Mouse (Mus musculus) MEL (cell line): ENCODE measurements at regions not wholly inside any gene's neighbourhood (a gene's known extent, or its start where the extent isn't known, plus 50 kb on each side); places are given as distances from the start of the nearest gene placed in this dataset.

Experiments used
- DNase-seq: peaks from one replicate; pipeline ENCODE4 v3.0.0; 2011; ENCODE audit warnings: low read depth, low spot score
- H3K27ac ChIP-seq: 2 replicates; pipeline ENCODE4 v1.5.1; 2012; ENCODE audit warnings: low read depth, mild to moderate bottlenecking, control low read depth, low read length, moderate library complexity; ENCODE audit not compliant: control insufficient read depth
- H3K27me3 ChIP-seq, 2 experiments: fragments of 150-350 bp in 1 of 2; sonication (generic) in 1 of 2; 2 replicates each; pipeline ENCODE4 v1.6.1; 2012; ENCODE audit warnings: low read length in 2 of 2, mild to moderate bottlenecking in 2 of 2, improper control_type of control experiment in 1 of 2, moderate library complexity in 1 of 2; ENCODE audit not compliant: insufficient read depth in 2 of 2, control insufficient read depth in 1 of 2
- H3K36me3 ChIP-seq, 2 experiments: 2 replicates each; pipeline ENCODE4 v1.6.1; 2012 to 2014; ENCODE audit warnings: low read length in 2 of 2, improper control_type of control experiment in 1 of 2, inconsistent platforms in 1 of 2, mild to moderate bottlenecking in 1 of 2; ENCODE audit not compliant: insufficient read depth in 2 of 2, control insufficient read depth in 1 of 2
- H3K4me1 ChIP-seq, 2 experiments: fragments of 150-350 bp in 1 of 2; sonication (generic) in 1 of 2; 2 replicates each; pipeline ENCODE4 v1.6.1; 2012; ENCODE audit warnings: low read length in 2 of 2, improper control_type of control experiment in 1 of 2, mild to moderate bottlenecking in 1 of 2; ENCODE audit not compliant: insufficient read depth in 2 of 2, control insufficient read depth in 1 of 2
- H3K4me3 ChIP-seq, 2 experiments: fragments of 150-350 bp in 1 of 2; sonication (generic) in 1 of 2; 2 replicates each; pipeline ENCODE4 v1.5.1; 2012; ENCODE audit warnings: low read depth in 2 of 2, low read length in 2 of 2, mild to moderate bottlenecking in 2 of 2, moderate library complexity in 2 of 2, control low read depth in 1 of 2, improper control_type of control experiment in 1 of 2; ENCODE audit not compliant: control insufficient read depth in 1 of 2, insufficient read depth in 1 of 2
- H3K79me2 ChIP-seq: 2 replicates; pipeline ENCODE4 v1.6.1; 2012; ENCODE audit warnings: mild to moderate bottlenecking, low read length, moderate library complexity; ENCODE audit not compliant: control insufficient read depth, poor library complexity, insufficient read depth
- H3K9ac ChIP-seq: 2 replicates; pipeline ENCODE4 v1.6.1; 2012; ENCODE audit warnings: low read depth, mild to moderate bottlenecking, control low read depth, low read length, moderate library complexity; ENCODE audit not compliant: control insufficient read depth, poor library complexity, severe bottlenecking
- H3K9me3 ChIP-seq: fragments of 150-350 bp; sonication (generic); replicated peaks from 2 replicates; pipeline ENCODE4 v1.6.1; 2012; ENCODE audit warnings: mild to moderate bottlenecking, low read length, improper control_type of control experiment, moderate library complexity; ENCODE audit not compliant: insufficient read depth
- BHLHE40 ChIP-seq: IDR thresholded peaks from 2 replicates; pipeline ENCODE4 v1.6.1; 2012; ENCODE audit warnings: low read depth, mild to moderate bottlenecking, inconsistent platforms, low read length, improper control_type of control experiment, borderline replicate concordance
- CHD1 ChIP-seq: IDR thresholded peaks from 2 replicates; pipeline ENCODE4 v1.6.1; 2012; ENCODE audit warnings: low read depth, mild to moderate bottlenecking, inconsistent platforms, low read length, improper control_type of control experiment
- E2F4 ChIP-seq: IDR thresholded peaks from 2 replicates; pipeline ENCODE4 v1.6.1; 2011; ENCODE audit warnings: low read depth, low read length, improper control_type of control experiment, borderline replicate concordance
- ELF1 ChIP-seq: IDR thresholded peaks from 2 replicates; pipeline ENCODE4 v1.6.1; 2014; ENCODE audit warnings: low read depth, mild to moderate bottlenecking, inconsistent platforms, low read length, improper control_type of control experiment, moderate library complexity
- EP300 ChIP-seq, 2 experiments: IDR thresholded peaks; 2 replicates each; pipeline ENCODE4 v1.6.1; 2011; ENCODE audit warnings: improper control_type of control experiment in 2 of 2, low read length in 2 of 2, low read depth in 1 of 2, mild to moderate bottlenecking in 1 of 2
- GABPA ChIP-seq: IDR thresholded peaks from 2 replicates; pipeline ENCODE4 v1.6.1; 2012; ENCODE audit warnings: low read depth, mild to moderate bottlenecking, inconsistent platforms, low read length, improper control_type of control experiment, moderate library complexity
- GATA1 ChIP-seq: IDR thresholded peaks from 2 replicates; pipeline ENCODE4 v1.6.1; 2011; ENCODE audit warnings: low read depth, low read length, improper control_type of control experiment
- HCFC1 ChIP-seq: IDR thresholded peaks from 2 replicates; pipeline ENCODE4 v1.6.1; 2012; ENCODE audit warnings: low read depth, mild to moderate bottlenecking, inconsistent platforms, low read length, improper control_type of control experiment, moderate library complexity
- JUND ChIP-seq: IDR thresholded peaks from 2 replicates; pipeline ENCODE4 v1.6.1; 2011; ENCODE audit warnings: low read depth, mild to moderate bottlenecking, improper control_type of control experiment, low read length
- MAFK ChIP-seq: IDR thresholded peaks from 2 replicates; pipeline ENCODE4 v1.6.1; 2011; ENCODE audit warnings: low read depth, mild to moderate bottlenecking, low read length, improper control_type of control experiment, borderline replicate concordance
- MAX ChIP-seq: IDR thresholded peaks from 2 replicates; pipeline ENCODE4 v1.6.1; 2011; ENCODE audit warnings: low read length, improper control_type of control experiment
- MAZ ChIP-seq: IDR thresholded peaks from 2 replicates; pipeline ENCODE4 v1.6.1; 2012; ENCODE audit warnings: low read depth, mild to moderate bottlenecking, inconsistent platforms, low read length, improper control_type of control experiment
- MEF2A ChIP-seq: IDR thresholded peaks from 2 replicates; pipeline ENCODE4 v1.6.1; 2014; ENCODE audit warnings: low read depth, mild to moderate bottlenecking, inconsistent platforms, low read length, improper control_type of control experiment; ENCODE audit not compliant: poor library complexity, insufficient replicate concordance, severe bottlenecking; ENCODE audit errors: extremely low read depth
- MXI1 ChIP-seq: IDR thresholded peaks from 2 replicates; pipeline ENCODE4 v1.6.1; 2011; ENCODE audit warnings: mild to moderate bottlenecking, low read depth, low read length, improper control_type of control experiment
- MYB ChIP-seq: IDR thresholded peaks from 2 replicates; pipeline ENCODE4 v1.6.1; 2011; ENCODE audit warnings: mild to moderate bottlenecking, low read depth, low read length, improper control_type of control experiment
- MYC ChIP-seq: IDR thresholded peaks from 2 replicates; pipeline ENCODE4 v1.6.1; 2011; ENCODE audit warnings: low read depth, mild to moderate bottlenecking, low read length, improper control_type of control experiment, moderate library complexity
- POLR2A ChIP-seq, 2 experiments: IDR thresholded peaks; 2 replicates each; pipeline ENCODE4 v1.6.1; 2011 to 2012; ENCODE audit warnings: low read length in 2 of 2, mild to moderate bottlenecking in 2 of 2, control low read depth in 1 of 2, improper control_type of control experiment in 1 of 2, low read depth in 1 of 2, moderate library complexity in 1 of 2; ENCODE audit not compliant: control insufficient read depth in 1 of 2, insufficient read depth in 1 of 2, poor library complexity in 1 of 2
- POLR2AphosphoS2 ChIP-seq: IDR thresholded peaks from 2 replicates; pipeline ENCODE4 v1.6.1; 2011; ENCODE audit warnings: low read length, improper control_type of control experiment
- RAD21 ChIP-seq: IDR thresholded peaks from 2 replicates; pipeline ENCODE4 v1.6.1; 2011; ENCODE audit warnings: mild to moderate bottlenecking, low read depth, low read length, improper control_type of control experiment
- RCOR1 ChIP-seq: IDR thresholded peaks from 2 replicates; pipeline ENCODE4 v1.6.1; 2012; ENCODE audit warnings: low read depth, mild to moderate bottlenecking, inconsistent platforms, low read length, improper control_type of control experiment
- SIN3A ChIP-seq: IDR thresholded peaks from 2 replicates; pipeline ENCODE4 v1.6.1; 2012; ENCODE audit warnings: low read length, improper control_type of control experiment, inconsistent platforms
- SMC3 ChIP-seq: IDR thresholded peaks from 2 replicates; pipeline ENCODE4 v1.6.1; 2011; ENCODE audit warnings: low read depth, low read length, improper control_type of control experiment
- TBP ChIP-seq: IDR thresholded peaks from 2 replicates; pipeline ENCODE4 v1.8.0; 2011; ENCODE audit warnings: low read depth, low read length, improper control_type of control experiment
- TCF12 ChIP-seq: IDR thresholded peaks from 2 replicates; pipeline ENCODE4 v1.6.1; 2014; ENCODE audit warnings: low read depth, mild to moderate bottlenecking, inconsistent platforms, low read length, improper control_type of control experiment, moderate library complexity
- UBTF ChIP-seq: IDR thresholded peaks from 2 replicates; pipeline ENCODE4 v1.6.1; 2012; ENCODE audit warnings: low read depth, mild to moderate bottlenecking, inconsistent platforms, low read length, improper control_type of control experiment, moderate library complexity, borderline replicate concordance; ENCODE audit not compliant: insufficient read depth
- USF1 ChIP-seq: IDR thresholded peaks from 2 replicates; pipeline ENCODE4 v1.6.1; 2014; ENCODE audit warnings: low read depth, mild to moderate bottlenecking, inconsistent platforms, low read length, improper control_type of control experiment, moderate library complexity
- USF2 ChIP-seq, 2 experiments: IDR thresholded peaks; 2 replicates each; pipeline ENCODE4 v1.6.1; 2011 to 2012; ENCODE audit warnings: improper control_type of control experiment in 2 of 2, low read length in 2 of 2, borderline replicate concordance in 1 of 2, inconsistent platforms in 1 of 2, low read depth in 1 of 2, mild to moderate bottlenecking in 1 of 2; ENCODE audit not compliant: insufficient read depth in 1 of 2
- ZC3H11A ChIP-seq: IDR thresholded peaks from 2 replicates; pipeline ENCODE4 v1.6.1; 2012; ENCODE audit warnings: low read depth, mild to moderate bottlenecking, inconsistent platforms, low read length, improper control_type of control experiment
- ZMIZ1 ChIP-seq: IDR thresholded peaks from 2 replicates; pipeline ENCODE4 v1.6.1; 2012; ENCODE audit warnings: low read depth, mild to moderate bottlenecking, inconsistent platforms, low read length, improper control_type of control experiment, moderate library complexity
- ZNF384 ChIP-seq: IDR thresholded peaks from 2 replicates; pipeline ENCODE4 v1.6.1; 2012; ENCODE audit warnings: low read depth, mild to moderate bottlenecking, inconsistent platforms, low read length, improper control_type of control experiment

GRCm38 (mm10) chr9:72195348-72195747, 79.3 kb upstream of the Zfp280d start:
- no peak overlapping the region for H3K27ac ChIP-seq
- TF ChIP-seq TCF12: no peak
- TF ChIP-seq BHLHE40: no peak
- no peak for TF ChIP-seq MYC
- no peak for TF ChIP-seq POLR2AphosphoS2
- no peak for TF ChIP-seq GABPA
- TF ChIP-seq E2F4: no peak
- no peak for TF ChIP-seq MAZ
- TF ChIP-seq SIN3A: no peak
- TF ChIP-seq SMC3: no peak
- no peak for TF ChIP-seq USF1
- no peak for TF ChIP-seq UBTF
- no peak for TF ChIP-seq MEF2A
- no peak for TF ChIP-seq POLR2A (IDR thresholded peaks at IDR 0.05; ENCODE audit: control insufficient read depth in 1 of 2, insufficient read depth in 1 of 2, low read depth in 1 of 2, low read length in 2 of 2, poor library complexity in 1 of 2)
- no peak for TF ChIP-seq ZC3H11A
- no peak for TF ChIP-seq RAD21
- no peak for TF ChIP-seq HCFC1
- TF ChIP-seq TBP: no peak
- TF ChIP-seq MYB: peak; percentile 34; the same call in 1 of the 2 replicates
- TF ChIP-seq MAFK: no peak
- no peak for TF ChIP-seq USF2 (IDR thresholded peaks at IDR 0.05; ENCODE audit: borderline replicate concordance in 1 of 2, insufficient read depth in 1 of 2, low read depth in 1 of 2, low read length in 2 of 2)
- no peak for TF ChIP-seq JUND
- no peak for TF ChIP-seq ELF1
- TF ChIP-seq CHD1: no peak
- TF ChIP-seq ZNF384: no peak
- TF ChIP-seq MXI1: no peak
- no peak for TF ChIP-seq ZMIZ1
- no peak for TF ChIP-seq MAX
- TF ChIP-seq RCOR1: peak; percentile 82
- TF ChIP-seq EP300 (IDR thresholded peaks at IDR 0.05; ENCODE audit: low read depth in 1 of 2, low read length in 2 of 2): peak in 1 of 2 experiments; percentile 67; a peak in 2 of 4 replicates
- TF ChIP-seq GATA1: 0 out of 2 replicates have a peak, but pooled peaks have one; percentile 19
- TF ChIP-seq, all 39 proteins: peak for 4
- DNase-seq: peak; percentile 34
- Histone ChIP-seq H3K36me3 (peaks cover 0 to 4% of the 10 kb centered on the region in 2 experiments; a peak in 2 of 4 replicates), H3K79me2 (no peaks in the 10 kb centered on the region), H3K9me3 (no peaks in the 10 kb centered on the region), H3K4me3 (no peak overlapping the region), H3K4me1 (peaks cover 0 to 14% of the 10 kb centered on the region in 2 experiments; a peak in 3 of 4 replicates), H3K27me3 (no peaks in the 10 kb centered on the region), H3K9ac (no peak overlapping the region)
